15 mouse cellular contexts compared by ENCODE assay signal in the genomic region with DNA sequence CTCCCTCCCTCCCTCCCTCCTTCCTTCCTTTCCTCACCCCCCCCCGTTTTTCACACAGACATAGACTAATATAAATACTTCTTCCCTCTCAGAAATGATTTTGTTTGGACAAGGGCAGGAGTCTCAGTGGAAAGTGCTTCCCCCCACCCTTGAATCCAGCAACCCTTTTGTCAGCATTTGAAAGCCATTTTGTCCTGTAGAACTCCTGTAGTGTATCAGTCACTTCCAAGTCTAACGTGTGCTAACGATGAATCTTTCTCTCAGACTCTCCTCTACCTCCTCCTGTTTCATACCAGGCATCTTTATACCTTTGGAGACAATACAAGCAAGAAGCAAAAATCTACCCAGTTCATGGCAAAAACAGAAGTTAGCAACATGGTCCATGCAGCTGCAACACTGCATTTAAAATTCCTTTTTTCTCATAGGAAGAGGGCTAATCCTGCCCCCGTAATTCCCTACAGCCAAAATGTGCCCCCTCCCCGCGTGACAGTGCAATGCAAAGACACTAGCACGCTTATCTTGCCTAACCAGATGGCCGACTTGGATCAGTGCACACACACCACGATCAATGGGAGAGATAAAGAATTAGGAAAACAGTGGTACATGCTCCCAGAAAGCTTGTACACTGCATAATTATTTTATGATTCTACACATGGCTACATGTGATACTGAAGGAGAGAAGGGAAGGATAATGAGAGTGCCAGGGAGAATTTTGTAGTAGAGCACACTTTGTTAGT.
DNase-seq lines count a peak whose midpoint lies in the region; ATAC-seq and TF ChIP-seq lines count a peak whose summit lies in the region.
"Had no signal": no experiment of that assay in that cellular context is flagged by ENCODE, and none has a peak within 500 bp of the region (broad histone marks: within the 10 kb centered on the region; RNA-seq: fewer than 3 reads in every experiment).

No protein-coding gene starts in this region.

- no peak for TF ChIP-seq CTCF in heart, adult 2 months (IDR thresholded peaks at IDR 0.05)

- H3K9ac ChIP-seq in hindbrain, embryonic 12.5 days: no peak overlapping the region
- no peak overlapping the region for H3K9ac ChIP-seq in midbrain, embryonic 15.5 days
- H3K9ac ChIP-seq in heart, adult 2 months (ENCODE audit: low read depth, low read length): no peak overlapping the region
- H3K9ac ChIP-seq: embryonic facial prominence, embryonic 15.5 days; intestine, embryonic 15.5 days; lung, embryonic 14.5 days had no signal

- peaks cover 5% of the 10 kb centered on the region; the same call in 1 of the 2 replicates for H3K27me3 ChIP-seq in hindbrain, embryonic 12.5 days
- no peaks in the 10 kb centered on the region for H3K27me3 ChIP-seq in midbrain, embryonic 15.5 days (replicated peaks)
- H3K27me3 ChIP-seq in heart, adult 2 months (ENCODE audit: control insufficient read depth, insufficient read depth, low read length): peaks cover 4% of the 10 kb centered on the region
- H3K27me3 ChIP-seq: intestine, embryonic 15.5 days had no signal

- ATAC-seq in hindbrain, embryonic 12.5 days (ENCODE audit: low FRiP score): peak; percentile 63; the same call in 1 of the 2 replicates
- ATAC-seq in midbrain, embryonic 15.5 days (replicated peaks): peak; percentile 73
- ATAC-seq: intestine, embryonic 15.5 days had no signal

- no peak overlapping the region for H3K4me3 ChIP-seq in hindbrain, embryonic 12.5 days
- H3K4me3 ChIP-seq in midbrain, embryonic 15.5 days: no peak overlapping the region
- no peak overlapping the region for H3K4me3 ChIP-seq in heart, adult 2 months
- H3K4me3 ChIP-seq: embryonic facial prominence, embryonic 15.5 days; gastrocnemius, adult 2 months; intestine, embryonic 15.5 days had no signal

- H3K4me2 ChIP-seq in hindbrain, embryonic 12.5 days (replicated peaks): no peak overlapping the region
- H3K4me2 ChIP-seq in midbrain, embryonic 15.5 days: no peak overlapping the region
- H3K4me2 ChIP-seq: embryonic facial prominence, embryonic 15.5 days; intestine, embryonic 15.5 days; lung, embryonic 14.5 days had no signal

- H3K36me3 ChIP-seq in hindbrain, embryonic 12.5 days: no peaks in the 10 kb centered on the region
- H3K36me3 ChIP-seq in midbrain, embryonic 15.5 days (replicated peaks): no peaks in the 10 kb centered on the region
- no peaks in the 10 kb centered on the region for H3K36me3 ChIP-seq in heart, adult 2 months (ENCODE audit: control insufficient read depth, insufficient read depth, low read length)
- H3K36me3 ChIP-seq: embryonic facial prominence, embryonic 15.5 days; intestine, embryonic 15.5 days had no signal

- no peak for TF ChIP-seq POLR2A in heart, adult 2 months (IDR thresholded peaks at IDR 0.05; ENCODE audit: insufficient read depth, low read depth, low read length)

- 0 out of 2 replicates have a peak, but pooled peaks cover 3% of the 10 kb centered on the region for H3K4me1 ChIP-seq in hindbrain, embryonic 12.5 days
- H3K4me1 ChIP-seq in midbrain, embryonic 15.5 days: peaks cover 16% of the 10 kb centered on the region
- H3K4me1 ChIP-seq in heart, adult 2 months (ENCODE audit: control insufficient read depth, insufficient read depth, low read length): no peaks in the 10 kb centered on the region

- intact Hi-C loops in heart, postnatal 25 days (cut with DNase I): no loop called here
- intact Hi-C loops in heart, adult 2 months (cut with DNase I): no loop called here

- H3K9me3 ChIP-seq in hindbrain, embryonic 12.5 days (replicated peaks): no peaks in the 10 kb centered on the region
- H3K9me3 ChIP-seq in midbrain, embryonic 15.5 days: no peaks in the 10 kb centered on the region
- H3K9me3 ChIP-seq: embryonic facial prominence, embryonic 15.5 days; intestine, embryonic 15.5 days had no signal

- H3K27ac ChIP-seq in hindbrain, embryonic 12.5 days: no peak overlapping the region
- H3K27ac ChIP-seq in midbrain, embryonic 15.5 days: peak overlapping the region; percentile 71
- no peak overlapping the region for H3K27ac ChIP-seq in heart, adult 2 months
- H3K27ac ChIP-seq: embryonic facial prominence, embryonic 15.5 days; gastrocnemius, adult 2 months; intestine, embryonic 15.5 days had no signal

- H3K79me2 ChIP-seq in heart, adult 2 months (replicated peaks; ENCODE audit: control insufficient read depth, insufficient read depth, low read length): no peaks in the 10 kb centered on the region

- DNase-seq in heart, adult 11 months: peak; percentile 28
- DNase-seq in heart, postnatal 25 days (ENCODE audit: low spot score): no peak
- peak; percentile 26 to 56 for DNase-seq in cerebellum, postnatal 14 days
- DNase-seq in adrenal gland, postnatal 36 days: no peak
- no peak for DNase-seq in heart, adult 2 months
- no peak for DNase-seq in urinary bladder, adult 2 months (ENCODE audit: low spot score)
- DNase-seq: adrenal gland, adult 2 months; B cell, adult 2 months; gastrocnemius, adult 2 months; kidney, postnatal 36 days; lung, embryonic 14.5 days had no signal

- no peak for TF ChIP-seq EP300 in heart, adult 2 months (IDR thresholded peaks at IDR 0.05; ENCODE audit: insufficient read depth, low read depth, low read length)

- 54% methylated on average over 9 of the region's 9 CpGs for WGBS in hindbrain, embryonic 12.5 days
- 12% methylated on average over 9 of the region's 9 CpGs for WGBS in midbrain, embryonic 15.5 days
- WGBS in heart, adult 2 months: 35% methylated on average over 9 of the region's 9 CpGs

Comparison
In these comparisons a context has a peak if more than half of its experiments do, and no peak if none do; other contexts are left out.
1. DNase-seq: peak in heart, adult 11 months (single experiment) and cerebellum, postnatal 14 days (2 of 2); none in heart, postnatal 25 days (single experiment), adrenal gland, postnatal 36 days (0 of 2), heart, adult 2 months (0 of 2) and urinary bladder, adult 2 months (single experiment).